Mouse (Mus musculus) midbrain, embryonic 11.5 days (tissue): ENCODE measurements around the gene Timeless. TPM values are rescaled to one million over a fixed set of nuclear protein-coding genes. Genes with fewer than 3 reads are reported as not detected.

ENCODE experiments used
- ATAC-seq: fragments of 200-750 bp; cut with Nextera tagmentation; 2 replicates; pipeline ENCODE4 v1.8.0; 2017; ENCODE audit warnings: moderate TSS enrichment, moderate library complexity; ENCODE audit not compliant: low FRiP score
- DNase-seq: peaks from one replicate; pipeline ENCODE4 v3.0.0; 2015; ENCODE audit warnings: low spot score; ENCODE audit errors: missing footprints
- H3K27ac ChIP-seq: fragments of 300-500 bp; sonication (generic); 2 replicates; pipeline ENCODE4 v1.5.1; 2014; ENCODE audit warnings: low read depth, low read length
- H3K27me3 ChIP-seq: fragments of 300-500 bp; sonication (generic); 2 replicates; pipeline ENCODE4 v1.6.1; 2014; ENCODE audit warnings: mild to moderate bottlenecking, low read length, moderate library complexity, mixed read lengths; ENCODE audit not compliant: control insufficient read depth, insufficient read depth
- H3K36me3 ChIP-seq: fragments of 300-500 bp; sonication (generic); 2 replicates; pipeline ENCODE4 v1.6.1; 2014; ENCODE audit warnings: mild to moderate bottlenecking, low read length, moderate library complexity, mixed read lengths; ENCODE audit not compliant: control insufficient read depth, insufficient read depth
- H3K4me1 ChIP-seq: fragments of 300-500 bp; sonication (generic); 2 replicates; pipeline ENCODE4 v1.6.1; 2014; ENCODE audit warnings: low read length; ENCODE audit not compliant: control insufficient read depth, insufficient read depth
- H3K4me2 ChIP-seq: fragments of 300-500 bp; sonication (generic); 2 replicates; pipeline ENCODE4 v1.6.1; 2014; ENCODE audit warnings: mild to moderate bottlenecking, moderate library complexity
- H3K4me3 ChIP-seq: fragments of 300-500 bp; sonication (generic); 2 replicates; pipeline ENCODE4 v1.5.1; 2014; ENCODE audit warnings: low read depth, low read length
- H3K9ac ChIP-seq: fragments of 300-500 bp; sonication (generic); 2 replicates; pipeline ENCODE4 v1.6.1; 2014; ENCODE audit warnings: low read length
- H3K9me3 ChIP-seq: fragments of 300-500 bp; sonication (generic); 2 replicates; pipeline ENCODE4 v1.6.1; 2016; ENCODE audit warnings: low read length; ENCODE audit not compliant: control insufficient read depth
- WGBS: fragments of 180-500 bp; shearing (Covaris S2); extraction: QIAGEN DNeasy Blood & Tissue Kit; methylation state at CpG from one replicate; pipeline ENCODE4 v1.1.7; 2014; 5-methylcytosine and 5-hydroxymethylcytosine counted together
- polyA plus RNA-seq: library from polyadenylated mRNA; unstranded; fragments of >200 nt; fragmentation: Nextera tagmentation; extraction: Ambion mirVana; gene quantifications from 2 replicates; pipeline ENCODE4 v1.2.1, GENCODE M21; 2014

Timeless gene
- polyA plus RNA-seq, 1 experiment from 2014 or later: 52.5 TPM

GRCm38 (mm10) chr10:128225064-128225463 is 6.8 kb upstream of the Timeless start:
- Histone ChIP-seq H3K4me3 (no peak overlapping the region), H3K4me1 (peaks cover 10% of the 10 kb centered on the region), H3K4me2 (no peak overlapping the region), H3K9me3 (no peaks in the 10 kb centered on the region), H3K36me3 (no peaks in the 10 kb centered on the region), H3K27ac (no peak overlapping the region), H3K27me3 (no peaks in the 10 kb centered on the region), H3K9ac (no peak overlapping the region)
- WGBS: 30% methylated on average over 5 of the region's 5 CpGs
- no peak for DNase-seq
- no peak for ATAC-seq

GRCm38 (mm10) chr10:128225538-128225937 is 6.3 kb upstream of the Timeless start, which contains the start of gene Mip:
Mip (plus strand) TSS chr10:128225838.
- Histone ChIP-seq H3K4me3 (no peak within 1 kb of the TSS), H3K4me2 (no peak within 1 kb of the TSS), H3K9ac (no peak within 1 kb of the TSS), H3K4me1 (peaks cover 10% of the 10 kb centered on the region), H3K36me3 (no peaks in the 10 kb centered on the region), H3K9me3 (no peaks in the 10 kb centered on the region), H3K27ac (no peak within 1 kb of the TSS), H3K27me3 (no peaks in the 10 kb centered on the region)
- ATAC-seq (no peak), DNase-seq (no peak)
- WGBS: 22% methylated on average over 4 of the region's 4 CpGs

DNA sequence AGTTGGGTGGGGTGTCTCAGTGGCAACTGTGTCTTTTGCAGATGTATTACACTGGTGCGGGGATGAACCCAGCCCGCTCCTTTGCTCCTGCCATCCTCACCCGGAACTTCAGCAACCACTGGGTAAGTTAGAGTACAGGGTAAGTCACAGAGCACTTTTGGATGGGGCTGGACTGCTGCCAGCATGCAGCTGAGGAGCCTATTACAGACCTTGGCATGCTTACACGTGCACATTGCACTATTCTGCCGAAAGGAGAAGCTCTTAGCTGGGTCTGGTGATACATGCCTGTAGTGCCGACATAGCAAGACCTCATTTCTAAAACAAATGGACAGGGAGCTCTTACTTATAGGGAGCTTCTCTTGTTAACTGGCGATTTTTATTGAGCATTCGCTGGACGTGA is 4.3 kb upstream of the Timeless start:
- Histone ChIP-seq H3K27ac (no peak overlapping the region), H3K4me2 (no peak overlapping the region), H3K36me3 (no peaks in the 10 kb centered on the region), H3K27me3 (no peaks in the 10 kb centered on the region), H3K4me1 (peaks cover 16% of the 10 kb centered on the region), H3K9ac (no peak overlapping the region), H3K9me3 (no peaks in the 10 kb centered on the region), H3K4me3 (no peak overlapping the region)
- no peak for DNase-seq
- ATAC-seq: no peak
- 90% methylated on average over 9 of the region's 9 CpGs for WGBS

DNA sequence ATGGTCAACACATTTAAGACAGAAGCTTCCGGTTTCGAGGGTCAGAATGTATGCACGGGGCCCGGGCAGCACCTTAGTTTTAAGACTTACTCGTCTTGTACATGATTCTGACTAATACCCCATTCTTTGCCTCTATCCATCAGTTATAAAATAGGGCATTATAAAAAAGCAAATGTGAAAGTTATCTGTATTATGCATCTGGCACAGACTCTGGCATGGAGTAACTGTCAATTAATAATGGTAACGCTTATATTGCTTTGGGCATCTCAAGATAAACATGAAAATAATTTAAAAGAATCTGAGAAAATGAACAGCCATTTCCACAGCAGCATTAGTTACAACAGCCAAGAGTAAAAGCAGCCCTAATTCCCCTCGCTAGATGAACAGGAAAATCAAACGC is 3.9 kb upstream of the Timeless start:
- H3K36me3 ChIP-seq: no peaks in the 10 kb centered on the region
- H3K27ac ChIP-seq: no peak overlapping the region
- H3K4me3 ChIP-seq: no peak overlapping the region
- no peak overlapping the region for H3K9ac ChIP-seq
- H3K9me3 ChIP-seq: no peaks in the 10 kb centered on the region
- no peaks in the 10 kb centered on the region for H3K27me3 ChIP-seq
- H3K4me1 ChIP-seq: peaks cover 18% of the 10 kb centered on the region
- no peak overlapping the region for H3K4me2 ChIP-seq
- ATAC-seq: no peak
- 91% methylated on average over 8 of the region's 8 CpGs for WGBS
- DNase-seq: no peak

DNA sequence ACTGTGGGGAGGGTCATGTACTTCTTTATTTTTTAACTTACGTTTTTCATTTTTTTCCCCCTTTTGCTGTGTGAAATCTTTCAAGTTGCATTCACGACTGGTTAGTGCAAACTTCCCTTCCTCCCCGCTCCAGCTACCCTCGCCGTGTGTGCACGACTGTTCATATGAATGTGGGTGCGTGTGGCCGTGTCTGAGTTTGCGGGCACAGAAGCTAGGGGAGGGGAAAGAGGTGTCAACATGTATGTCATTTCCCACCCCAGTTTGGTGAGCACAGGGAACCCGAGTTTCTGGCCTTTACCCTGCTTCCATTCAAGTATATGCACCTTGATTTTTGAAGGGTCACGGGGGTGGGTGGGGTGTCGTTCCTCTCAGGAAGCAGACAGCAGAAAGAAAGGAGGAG is 1.3 kb upstream of the Timeless start:
- Histone ChIP-seq H3K27me3 (no peaks in the 10 kb centered on the region), H3K9ac (0 out of 2 replicates have a peak overlapping the region, but pooled peaks have one; percentile 1), H3K9me3 (no peaks in the 10 kb centered on the region), H3K4me3 (no peak overlapping the region), H3K36me3 (no peaks in the 10 kb centered on the region), H3K4me2 (no peak overlapping the region), H3K27ac (no peak overlapping the region), H3K4me1 (peaks cover 11% of the 10 kb centered on the region)
- DNase-seq (no peak), ATAC-seq (no peak)
- 83% methylated on average over 12 of the region's 12 CpGs for WGBS

DNA sequence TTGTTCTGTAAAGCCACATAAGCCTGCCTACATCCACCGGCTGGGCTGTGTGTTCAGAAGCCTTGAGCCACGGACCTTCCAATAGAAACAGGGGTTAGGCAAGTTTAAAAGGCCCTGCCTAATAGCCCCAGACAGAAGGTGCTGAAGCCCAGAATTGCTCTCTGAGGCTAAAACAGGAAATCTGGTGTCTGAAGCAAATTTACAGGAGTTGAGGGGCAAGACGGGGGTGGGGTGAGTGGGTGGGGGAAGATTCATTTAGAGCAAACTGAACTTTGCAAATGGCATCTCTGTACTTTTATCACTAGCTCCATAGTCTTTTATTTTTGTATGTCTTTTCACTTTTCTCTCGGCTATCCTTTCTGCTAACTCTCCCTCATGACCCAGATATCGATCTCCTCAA is 719 bp upstream of the Timeless start:
- WGBS: 23% methylated on average over 5 of the region's 5 CpGs
- DNase-seq (no peak), ATAC-seq (no peak)
- Histone ChIP-seq H3K4me1 (peaks cover 8% of the 10 kb centered on the region), H3K27ac (peak overlapping the region; percentile 84; the same call in 1 of the 2 replicates), H3K36me3 (no peaks in the 10 kb centered on the region), H3K4me2 (peak overlapping the region; percentile 43), H3K9ac (peak overlapping the region; percentile 72), H3K27me3 (no peaks in the 10 kb centered on the region), H3K4me3 (peak overlapping the region; percentile 53), H3K9me3 (no peaks in the 10 kb centered on the region)

GRCm38 (mm10) chr10:128232420-128232985 is 638 bp downstream of the Timeless start:
- DNase-seq (no peak), ATAC-seq (peak; percentile 76)
- no peaks in the 10 kb centered on the region for H3K36me3 ChIP-seq
- peak overlapping the region; percentile 53 for H3K4me3 ChIP-seq
- no peaks in the 10 kb centered on the region for H3K27me3 ChIP-seq
- peak overlapping the region; percentile 72 for H3K9ac ChIP-seq
- peak overlapping the region; percentile 84 for H3K27ac ChIP-seq
- H3K9me3 ChIP-seq: no peaks in the 10 kb centered on the region
- H3K4me1 ChIP-seq: peaks cover 8% of the 10 kb centered on the region
- under 1% methylated on average over 14 of the region's 14 CpGs for WGBS
- peak overlapping the region; percentile 43 for H3K4me2 ChIP-seq

DNA sequence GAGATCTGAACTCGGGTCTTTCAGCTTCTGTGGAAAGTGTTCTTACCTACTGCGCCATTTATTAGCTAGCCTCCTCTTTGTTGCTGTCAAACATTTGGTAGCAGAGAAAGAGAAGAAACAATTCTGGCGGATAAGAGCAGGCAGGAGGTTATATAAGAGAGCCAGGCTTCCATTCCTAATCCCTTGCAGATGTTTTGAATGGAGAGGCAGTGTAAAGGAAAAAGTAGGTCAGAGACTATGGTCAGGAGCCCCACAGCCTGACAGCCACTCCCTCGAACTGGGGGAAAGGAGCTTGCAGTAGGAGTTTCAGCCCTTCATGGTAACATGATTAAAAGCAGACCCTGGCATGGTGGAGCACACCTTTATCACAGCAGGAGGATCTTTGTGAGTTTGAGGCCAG is 4.5 kb downstream of the Timeless start:
- WGBS: 54% methylated on average over 4 of the region's 4 CpGs
- Histone ChIP-seq H3K9ac (no peak overlapping the region), H3K4me3 (no peak overlapping the region), H3K27ac (no peak overlapping the region), H3K36me3 (peaks cover 9% of the 10 kb centered on the region), H3K4me2 (no peak overlapping the region), H3K9me3 (no peaks in the 10 kb centered on the region), H3K27me3 (no peaks in the 10 kb centered on the region), H3K4me1 (peaks cover 3% of the 10 kb centered on the region)
- no peak for ATAC-seq
- no peak for DNase-seq

GRCm38 (mm10) chr10:128237807-128238480 is 6.1 kb downstream of the Timeless start:
- DNase-seq (no peak), ATAC-seq (no peak)
- Histone ChIP-seq H3K27me3 (no peaks in the 10 kb centered on the region), H3K4me1 (peaks cover under 1% of the 10 kb centered on the region; the same call in 1 of the 2 replicates), H3K9me3 (no peaks in the 10 kb centered on the region), H3K4me2 (no peak overlapping the region), H3K27ac (no peak overlapping the region), H3K4me3 (no peak overlapping the region), H3K9ac (no peak overlapping the region), H3K36me3 (peaks cover 15% of the 10 kb centered on the region)
- WGBS: 86% methylated on average over 15 of the region's 15 CpGs
